Mouse (Mus musculus) thymus, postnatal 0 days (tissue): ENCODE measurements around the gene Npas3. TPM values are rescaled to one million over a fixed set of nuclear protein-coding genes. Genes with fewer than 3 reads are reported as not detected.

Experiments used
- DNase-seq: peaks from one replicate; pipeline ENCODE4 v3.0.0-alpha.2; 2015; ENCODE audit warnings: low spot score
- polyA plus RNA-seq: library from polyadenylated mRNA; unstranded; fragments of >200 nt; fragmentation: Nextera tagmentation; extraction: Ambion mirVana; gene quantifications from 2 replicates; pipeline ENCODE4 v1.2.1, GENCODE M21; 2015

The Npas3 gene
- polyA plus RNA-seq, 1 experiment from 2014 or later, result 0.07 TPM

DNA sequence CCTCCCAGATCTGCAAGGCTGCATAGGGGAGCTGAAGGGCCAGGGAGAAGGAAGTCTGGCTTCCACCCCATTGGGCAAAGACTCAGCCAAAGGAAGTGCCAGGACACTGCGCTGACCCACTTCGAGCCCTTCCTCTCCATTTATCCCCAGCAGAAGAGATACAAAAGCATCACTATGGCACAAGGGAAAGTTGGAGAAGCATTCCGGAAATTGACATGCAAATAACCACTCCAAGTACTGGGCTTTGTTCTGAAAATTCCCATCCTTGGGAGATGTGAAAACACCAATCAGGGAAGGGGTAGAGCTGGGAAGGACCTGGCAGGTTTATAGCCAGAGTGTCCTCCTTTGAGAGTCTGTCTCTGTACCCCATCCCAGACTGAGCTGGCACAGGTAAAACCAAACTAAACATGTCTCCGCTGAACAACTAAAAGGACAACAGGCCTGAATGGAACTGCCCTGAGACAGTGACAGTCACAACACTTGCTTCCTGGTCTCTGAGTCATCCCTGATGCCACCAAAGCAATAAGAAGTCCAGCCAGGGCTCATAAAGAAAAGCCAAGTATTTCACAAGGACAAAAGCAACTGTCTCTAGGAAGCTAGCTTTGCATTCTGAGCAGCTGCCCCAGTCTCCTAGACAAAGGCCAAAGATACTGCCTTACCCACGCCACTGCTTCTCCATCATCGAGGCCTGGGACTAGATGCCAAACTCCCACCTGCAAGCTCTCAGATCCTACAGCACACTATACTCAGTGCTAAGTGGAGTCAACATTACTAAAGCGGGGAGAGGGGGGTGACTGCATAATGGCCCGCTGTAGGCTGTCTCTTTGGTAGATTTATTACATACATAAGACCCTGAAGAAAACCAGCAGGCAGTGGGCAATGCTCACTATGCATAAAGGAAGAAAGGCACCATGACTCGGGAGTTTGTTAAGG is 733.4 kb downstream of the Npas3 start:
- no peak for DNase-seq

DNA sequence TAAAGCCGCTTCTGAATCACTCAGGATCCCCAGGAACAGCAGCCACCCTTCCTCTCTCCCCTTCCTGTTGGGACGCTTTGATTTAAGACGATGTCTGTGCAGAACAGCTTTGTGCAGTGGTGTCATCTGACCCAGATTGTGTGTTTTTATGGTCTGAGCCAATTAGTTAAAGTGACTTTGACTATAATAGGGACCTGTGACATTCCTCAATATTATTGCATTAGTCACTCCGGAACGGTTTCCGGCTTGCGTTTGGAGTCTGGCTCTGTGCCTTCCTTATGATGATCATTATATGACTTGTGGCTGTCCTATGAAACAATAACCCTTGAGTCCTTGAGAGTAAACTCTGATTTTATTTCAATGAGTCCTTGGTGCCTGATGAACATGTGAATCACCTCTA is 735.5 kb downstream of the Npas3 start:
- no peak for DNase-seq

DNA sequence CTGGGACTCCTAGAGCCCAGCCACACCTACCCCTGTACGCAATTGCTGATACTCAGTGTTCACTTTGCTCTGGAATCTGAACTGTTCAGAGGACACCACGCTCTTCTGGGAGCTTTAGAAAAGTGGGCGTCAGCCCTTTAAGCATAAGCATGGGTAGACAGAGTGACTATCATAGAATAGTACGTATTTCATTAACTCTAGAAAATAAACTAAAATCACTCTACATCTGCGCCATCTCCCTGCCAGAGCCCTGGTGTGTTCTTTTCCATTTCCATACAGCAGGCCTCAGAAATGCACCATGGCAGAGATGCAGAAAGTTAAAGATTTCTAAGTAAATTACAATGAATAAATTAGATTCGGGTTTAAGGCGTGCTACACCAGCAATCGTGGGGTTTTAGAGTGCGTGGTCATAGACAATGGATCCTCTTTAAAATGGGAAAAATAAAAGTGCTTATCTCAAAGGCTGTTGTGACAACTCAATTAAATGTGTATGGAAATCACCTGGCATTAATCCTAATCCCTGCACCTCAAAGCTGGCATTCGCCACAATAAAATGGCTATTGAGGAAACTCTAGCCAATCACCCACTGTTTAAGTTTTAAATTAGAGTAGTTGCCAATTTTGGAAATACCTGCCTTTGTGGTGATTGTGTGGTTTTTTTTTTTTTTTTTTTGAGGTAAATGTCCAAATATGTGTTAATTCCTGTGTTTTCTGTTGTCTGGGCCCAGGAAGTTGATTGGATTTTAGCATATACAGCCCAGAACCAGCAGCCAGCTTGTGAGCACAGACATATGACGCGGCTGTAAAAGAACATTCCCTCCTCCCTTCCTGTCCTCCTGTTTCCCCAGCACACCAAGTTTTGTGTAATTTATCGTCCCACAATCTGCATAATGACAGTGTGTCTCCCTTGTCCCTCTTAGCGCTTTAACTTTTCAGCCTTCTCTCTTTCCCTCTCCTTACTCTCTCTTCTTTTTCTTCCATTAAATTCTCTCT is 737.7 kb downstream of the Npas3 start:
- DNase-seq, result no peak

DNA sequence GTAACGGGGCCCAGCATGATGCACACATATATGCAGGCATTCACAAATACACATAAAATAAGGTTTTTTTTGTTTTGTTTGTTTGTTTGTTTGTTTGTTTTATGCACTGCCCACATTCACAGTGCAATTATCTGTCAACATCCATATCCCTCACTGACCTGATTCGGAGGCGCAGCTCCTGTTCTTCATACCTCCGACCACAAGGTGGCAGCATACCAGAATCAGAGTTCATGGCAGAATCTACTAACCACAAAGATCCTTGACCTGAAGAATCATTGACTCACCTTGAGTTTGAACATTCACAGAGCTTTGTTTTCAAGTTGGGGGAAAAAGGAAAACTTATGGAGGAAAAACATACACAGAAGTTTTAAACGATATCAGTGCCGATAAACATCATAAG is 743.9 kb downstream of the Npas3 start:
- peak; percentile 3 for DNase-seq

DNA sequence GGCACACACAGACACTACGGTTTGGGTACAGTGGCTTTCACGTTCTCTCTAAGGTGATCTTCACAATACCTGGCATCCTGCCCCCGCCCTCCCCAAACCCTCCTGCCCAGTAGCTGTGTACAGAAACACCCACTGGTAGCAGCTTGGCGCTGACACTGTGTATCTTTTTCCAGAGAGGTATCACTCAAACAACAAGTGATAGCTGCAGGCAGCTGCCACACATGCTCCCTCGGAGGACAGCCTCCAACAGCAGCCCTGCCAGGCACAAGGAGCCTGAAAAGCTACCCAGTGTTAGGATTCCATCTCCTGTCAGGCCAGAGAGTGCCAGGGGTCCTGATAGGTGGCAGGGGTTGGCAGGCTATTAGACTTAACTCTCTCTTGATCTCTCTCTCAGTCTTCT is 747.2 kb downstream of the Npas3 start:
- DNase-seq, result no peak

DNA sequence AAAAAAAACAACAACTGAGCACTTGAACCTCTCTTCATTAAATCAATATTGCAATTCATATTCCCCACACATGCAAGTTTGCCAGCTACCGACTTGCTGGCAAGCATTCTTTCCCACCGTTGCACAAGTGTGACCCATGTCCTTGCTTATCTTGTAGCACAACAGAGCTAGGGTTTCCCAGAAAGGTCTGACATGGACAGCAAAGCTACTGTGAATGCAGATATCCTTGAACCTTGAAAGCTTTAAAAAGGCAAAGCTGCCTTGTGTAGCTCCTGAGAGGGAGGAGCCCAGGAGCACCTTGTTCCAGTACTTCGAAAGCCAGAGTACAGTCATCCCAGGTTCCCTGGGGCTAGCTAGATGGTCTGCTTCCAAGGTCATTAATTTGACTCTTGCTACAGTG is 748.7 kb downstream of the Npas3 start:
- no peak for DNase-seq

DNA sequence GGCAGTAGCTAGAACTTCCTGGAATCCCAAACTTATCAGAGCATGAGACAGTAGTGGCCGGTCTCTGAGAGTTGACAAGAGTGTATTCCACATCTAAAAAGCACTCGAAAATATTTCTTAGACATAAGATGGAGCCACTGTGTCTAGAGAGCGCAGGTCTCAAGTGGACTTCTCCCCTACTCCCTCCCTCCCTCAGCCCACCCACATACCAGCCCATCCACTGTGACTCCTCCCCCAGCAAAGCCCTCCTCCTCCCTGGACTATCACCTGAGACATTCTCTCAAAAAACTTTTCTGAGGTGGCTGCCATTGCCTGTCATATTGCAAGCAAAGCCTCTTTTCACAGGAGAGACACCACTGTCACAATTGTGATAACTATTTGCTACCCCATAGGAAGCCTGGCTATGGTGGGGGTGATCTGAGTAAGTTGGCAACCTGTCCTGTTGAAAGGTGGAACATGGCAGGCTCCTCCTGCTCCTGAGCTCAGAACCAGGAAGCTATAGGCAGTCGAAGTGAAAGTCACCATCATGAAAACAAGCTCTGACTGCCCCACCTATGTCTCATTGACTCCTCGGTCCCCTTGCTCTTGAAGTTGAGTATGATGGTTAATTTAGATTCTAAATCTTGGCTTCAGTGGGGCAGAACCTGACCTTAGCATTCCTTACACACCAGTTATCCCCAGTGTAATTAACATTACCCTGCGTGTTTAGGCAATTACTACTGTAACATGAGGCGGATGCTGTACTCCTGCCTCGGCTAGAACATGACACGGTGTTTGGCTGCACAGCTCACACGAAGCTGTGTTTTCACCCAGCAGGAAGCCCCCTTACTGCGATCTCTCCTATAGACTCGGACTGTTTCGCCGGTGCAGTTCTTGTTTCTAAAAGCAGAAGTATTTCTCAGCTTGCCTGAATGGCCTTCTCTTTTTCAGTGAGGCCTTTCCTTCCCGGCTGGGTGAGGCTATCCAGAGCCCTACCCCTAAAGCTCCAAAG is 751.5 kb downstream of the Npas3 start:
- no peak for DNase-seq

DNA sequence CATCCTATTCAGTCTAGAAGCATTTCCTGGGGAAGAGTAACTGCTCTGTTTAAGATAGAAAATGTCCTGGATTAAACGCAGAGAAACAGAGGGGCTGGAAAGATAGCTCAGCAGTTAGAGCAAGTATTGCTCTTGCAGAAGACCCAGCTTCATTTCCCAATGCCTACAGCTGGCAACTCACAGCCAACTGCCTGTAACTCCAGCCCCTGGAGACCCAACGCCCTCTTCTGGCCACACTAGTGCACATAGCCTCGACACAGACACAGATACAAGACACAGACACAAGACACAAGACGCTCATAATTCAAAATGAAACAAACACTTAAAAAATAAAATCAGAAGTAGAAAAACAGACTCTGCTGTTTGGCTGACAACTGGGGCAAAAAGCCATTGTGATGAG is 754.0 kb downstream of the Npas3 start:
- DNase-seq, result no peak

DNA sequence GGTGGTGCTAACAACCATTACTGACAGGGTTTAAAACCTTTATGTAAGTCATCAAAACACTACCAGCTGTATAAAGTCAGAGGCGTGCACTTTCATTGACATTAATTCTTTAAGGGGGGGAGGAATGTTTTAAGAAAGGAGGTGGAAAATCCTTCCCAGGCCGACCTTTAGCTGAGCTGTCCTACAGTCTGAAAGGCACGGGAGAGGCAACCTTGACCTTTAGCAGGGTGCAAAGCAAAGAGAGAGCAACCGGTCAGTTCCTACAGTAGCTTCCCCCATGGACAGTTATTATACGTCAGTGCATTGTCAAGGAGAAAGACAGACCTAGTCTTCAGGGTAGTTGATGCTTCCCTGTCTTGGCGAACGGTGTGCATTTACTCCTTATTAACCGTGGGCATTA is 756.1 kb downstream of the Npas3 start:
- no peak for DNase-seq

DNA sequence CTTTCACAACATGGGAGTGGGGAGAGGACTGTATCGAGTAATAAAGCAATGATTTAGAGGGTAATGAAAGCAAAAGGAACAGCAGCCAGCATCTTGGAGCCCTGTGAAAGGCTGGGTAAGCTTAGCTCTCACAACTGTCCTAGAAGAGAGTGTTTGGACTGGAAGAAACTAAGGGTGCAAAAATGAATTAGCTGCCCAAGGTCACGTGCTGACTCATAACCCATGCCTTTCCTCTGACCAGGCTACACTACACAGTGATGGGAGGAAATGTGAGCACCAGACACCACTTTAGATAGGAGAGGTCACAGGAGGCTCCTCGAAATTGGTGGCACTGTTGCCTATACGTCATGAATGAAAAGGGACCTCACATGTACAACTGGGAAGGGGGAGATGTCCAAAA is 757.1 kb downstream of the Npas3 start:
- no peak for DNase-seq

DNA sequence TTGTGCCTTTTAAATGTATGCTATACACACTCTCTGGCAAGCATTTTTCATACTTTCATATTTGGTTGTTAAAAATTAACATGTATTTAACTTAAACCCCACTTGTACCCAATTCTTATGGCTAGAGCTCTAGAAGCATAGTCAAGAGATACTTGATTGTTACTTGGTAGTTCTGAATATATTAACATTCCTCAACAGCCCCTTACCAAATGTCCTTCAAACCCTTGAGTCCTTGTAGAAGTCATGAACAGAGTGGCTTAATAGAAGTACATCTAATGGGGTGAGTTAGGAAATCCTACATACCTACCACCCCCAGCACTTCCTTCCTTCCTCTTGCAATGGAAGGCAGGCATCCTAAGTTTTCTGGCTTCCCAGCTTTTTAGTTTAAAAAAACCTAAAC is 766.8 kb downstream of the Npas3 start:
- no peak for DNase-seq

DNA sequence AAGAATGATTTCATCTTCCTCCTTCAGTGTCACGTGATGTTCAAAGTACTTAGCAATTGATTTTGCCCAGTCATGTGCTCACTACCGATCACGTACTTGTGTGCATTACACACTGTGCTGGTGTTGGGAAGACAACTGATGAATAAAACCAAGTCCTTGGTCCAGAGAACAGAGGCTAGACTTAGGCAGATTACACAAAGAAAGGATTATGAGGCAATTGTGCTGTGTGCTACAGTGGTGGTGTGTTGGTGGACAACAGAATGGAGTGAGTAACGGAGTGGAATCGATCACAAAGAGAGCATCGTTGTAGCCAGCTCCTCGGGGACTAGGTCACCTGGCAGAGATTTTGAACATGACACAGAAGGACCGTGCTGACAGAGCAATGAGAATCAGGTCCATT is 769.5 kb downstream of the Npas3 start:
- no peak for DNase-seq

DNA sequence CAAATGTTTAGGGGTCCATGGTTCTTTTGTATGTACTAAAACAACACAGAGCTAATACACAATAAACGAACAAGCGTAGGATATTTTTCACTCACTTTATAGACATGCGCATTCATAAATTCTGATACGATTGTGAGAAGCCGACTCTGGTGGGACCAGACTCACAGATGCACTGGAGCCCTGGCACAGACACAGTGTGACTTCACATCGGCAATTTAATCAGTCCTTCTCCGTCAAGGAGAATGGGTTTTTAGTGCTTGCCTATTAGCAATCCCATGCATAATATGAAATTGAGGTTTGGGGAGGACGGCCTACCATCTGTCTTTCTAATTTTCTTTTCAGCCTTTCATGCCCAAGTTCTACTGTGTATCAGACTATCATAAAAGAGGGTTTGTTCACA is 771.5 kb downstream of the Npas3 start:
- no peak for DNase-seq

DNA sequence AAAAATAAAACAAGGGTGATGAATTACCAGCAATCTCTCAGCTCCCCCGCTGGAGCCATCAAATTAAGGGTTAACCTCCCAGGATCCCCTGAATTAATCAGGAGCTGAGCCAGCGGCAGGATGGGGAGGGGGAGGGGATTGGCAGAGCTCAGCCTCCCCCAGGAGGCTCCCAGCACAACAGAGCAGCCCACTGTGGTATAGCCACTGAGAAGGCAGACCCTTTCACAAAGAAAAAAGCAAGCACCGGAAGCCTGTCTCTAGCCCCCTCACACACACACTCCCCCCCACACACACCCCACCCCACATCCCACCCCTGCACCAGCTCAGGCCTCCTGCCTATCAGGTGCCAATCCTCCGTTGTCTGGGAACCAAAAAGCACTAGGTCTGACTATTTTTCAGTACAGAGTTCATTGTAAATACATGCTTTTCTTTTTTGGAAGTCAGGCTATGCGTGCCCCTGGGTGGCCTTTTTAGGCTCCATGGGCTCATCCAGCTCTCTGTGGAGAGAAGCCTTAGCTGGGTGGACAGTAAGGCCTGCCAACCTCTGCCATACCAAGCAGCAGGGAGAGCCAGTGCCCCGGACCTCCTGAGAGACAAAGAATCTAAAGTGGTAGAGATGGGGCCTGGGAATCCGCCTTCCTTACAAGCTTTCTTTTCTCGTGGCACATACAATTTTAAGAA is 786.3 kb downstream of the Npas3 start:
- no peak for DNase-seq

DNA sequence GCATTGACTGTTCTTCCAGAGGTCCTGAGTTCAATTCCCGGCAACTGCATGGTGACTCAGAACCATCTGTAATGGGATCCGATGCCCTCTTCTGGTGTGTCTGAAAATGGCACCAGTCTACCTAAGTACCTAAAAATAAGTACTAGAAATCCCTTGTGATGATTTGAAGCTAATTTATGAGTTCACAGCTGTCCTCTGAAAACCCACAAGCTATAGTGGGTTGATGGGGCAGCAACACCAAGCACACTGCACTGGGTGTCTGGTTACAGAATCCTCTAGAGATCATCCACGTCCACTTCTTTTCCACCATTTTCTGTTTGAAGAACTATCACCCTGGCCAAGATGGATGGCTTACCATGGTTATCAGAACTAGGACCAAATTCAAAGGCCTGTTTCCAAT is 789.1 kb downstream of the Npas3 start:
- DNase-seq, result no peak

DNA sequence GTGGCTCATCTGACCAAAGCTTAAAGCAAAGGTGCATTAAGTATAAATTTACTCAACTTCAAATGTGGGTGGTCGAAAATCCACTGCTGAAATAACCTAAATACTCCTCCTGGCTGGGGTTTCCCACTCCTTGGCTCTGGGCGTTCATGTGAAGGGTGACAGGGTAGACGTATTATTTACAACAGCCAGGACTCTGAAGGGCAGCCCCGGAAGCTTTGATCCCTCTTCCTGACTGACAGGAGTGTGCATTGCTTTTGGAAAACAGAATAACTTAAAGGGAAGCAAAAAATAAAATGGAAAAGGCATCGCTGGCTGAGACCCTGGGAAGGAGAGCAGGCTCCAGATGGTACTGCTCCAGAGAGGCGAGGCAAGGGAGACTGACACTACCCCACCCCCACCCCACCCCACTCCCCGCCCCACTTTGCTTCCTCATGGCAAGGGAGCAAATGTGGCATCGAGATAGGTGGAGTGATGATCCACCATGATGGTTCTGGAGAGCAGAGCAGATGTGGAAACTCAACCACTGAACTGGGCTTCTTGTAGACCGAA is 794.6 kb downstream of the Npas3 start:
- DNase-seq, result no peak

DNA sequence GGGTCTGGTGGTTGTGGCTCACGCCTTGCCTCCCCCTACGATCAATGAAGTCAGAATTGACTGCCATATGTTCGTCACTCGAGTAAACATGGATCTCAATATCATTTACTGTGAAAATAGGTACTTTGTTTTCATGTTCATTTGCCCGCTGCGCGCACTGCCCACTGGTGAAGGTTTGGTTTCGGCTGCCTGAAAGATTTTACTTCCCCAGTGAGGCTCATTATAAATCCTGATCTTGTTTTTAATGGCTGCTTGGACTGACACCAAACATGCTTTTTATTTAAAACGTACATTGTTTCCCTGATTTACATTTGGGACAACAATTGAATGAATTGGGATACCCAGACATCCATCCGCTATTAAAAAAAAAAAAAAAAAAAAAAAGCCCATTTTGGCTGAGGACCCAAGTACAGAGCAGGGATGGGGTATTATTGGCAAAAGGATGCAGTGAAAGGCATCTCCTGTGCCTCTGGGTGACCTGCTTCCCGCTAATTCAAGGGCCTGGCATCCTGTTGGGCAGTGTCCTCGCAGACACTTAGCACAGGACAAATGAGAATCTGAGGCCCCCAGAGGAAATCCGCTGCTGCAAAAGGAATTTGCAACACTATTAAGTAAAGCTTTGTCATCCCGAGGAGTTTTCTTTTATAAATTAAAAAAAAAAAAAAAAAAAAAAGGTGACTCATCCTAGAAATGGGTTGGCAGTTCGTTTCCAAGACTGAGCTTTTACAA is 796.3 kb downstream of the Npas3 start:
- DNase-seq, result no peak

DNA sequence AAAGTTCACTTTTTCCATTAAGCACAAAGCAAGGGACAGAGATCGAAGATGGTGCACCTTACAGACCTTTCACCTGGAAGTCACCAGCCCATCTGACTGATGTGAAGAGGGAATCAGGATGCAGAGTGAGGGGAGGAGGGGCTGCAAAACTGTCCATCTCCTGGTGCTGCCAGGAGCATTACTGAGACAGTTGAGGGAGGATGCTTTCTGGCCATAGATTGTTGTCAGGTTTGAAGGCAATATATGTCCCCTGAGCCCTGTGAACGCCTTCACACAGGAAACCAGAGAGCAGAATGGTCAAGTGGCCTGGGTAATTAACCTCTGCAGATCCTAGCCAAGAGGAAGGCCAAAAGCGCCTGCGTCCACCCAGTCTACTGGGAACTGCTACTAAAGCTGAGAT is 796.9 kb downstream of the Npas3 start:
- DNase-seq, result no peak

DNA sequence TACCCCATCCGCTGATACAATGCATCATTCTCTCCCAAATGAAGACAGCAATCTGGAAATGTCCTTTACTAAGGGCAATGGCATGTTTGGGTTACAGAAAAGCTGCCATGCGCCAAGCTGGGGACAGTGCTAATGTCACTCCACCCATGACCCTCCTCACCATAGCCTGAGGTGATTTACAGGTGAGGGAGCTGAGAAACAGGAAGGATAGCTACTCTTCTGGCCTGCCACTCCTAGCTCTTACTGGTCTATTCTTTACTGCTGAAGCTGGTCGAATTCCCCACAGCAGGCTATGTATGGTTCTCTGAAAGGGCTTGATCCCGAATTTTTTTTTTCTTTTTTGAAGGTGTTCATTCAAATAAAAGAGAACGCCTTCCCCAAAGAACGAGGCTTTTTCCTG is 798.3 kb downstream of the Npas3 start:
- DNase-seq, result no peak
